Mouse (Mus musculus): ENCODE results near the gene Hmga2. TPM values are rescaled to one million over a fixed set of nuclear protein-coding genes. Genes with fewer than 3 reads are reported as not detected.

Hmga2 gene
- polyA plus RNA-seq, 1 experiment = not detected

DNA sequence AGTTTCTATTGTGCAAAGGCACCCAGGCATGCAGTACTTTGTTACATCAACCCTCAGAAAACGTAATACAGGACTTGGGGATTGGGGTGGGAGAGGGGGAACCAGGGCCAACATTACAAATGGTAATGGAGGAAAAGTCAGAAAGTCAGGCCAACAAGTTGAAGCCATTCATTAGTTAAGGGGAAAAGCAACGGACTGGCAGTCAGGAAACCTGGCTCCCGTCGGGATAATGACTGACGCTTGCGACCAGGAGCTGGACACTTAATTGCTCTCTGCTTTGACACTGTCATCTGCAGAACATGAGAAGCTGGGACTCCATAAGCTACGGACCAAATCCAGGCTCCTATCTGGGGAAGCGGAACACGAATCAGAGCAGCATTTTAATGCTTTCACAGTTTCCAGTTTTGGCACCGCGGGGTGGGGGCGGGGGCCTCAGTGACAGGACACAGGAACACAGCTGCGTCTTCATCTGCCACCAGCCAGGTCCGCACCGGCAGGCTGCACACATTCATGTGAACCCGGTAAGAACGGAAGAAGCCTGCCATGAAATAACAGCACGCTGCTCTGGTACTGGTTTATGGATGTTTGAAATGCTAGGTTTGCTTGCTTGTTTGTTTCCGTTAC, 26.5 kb downstream of the Hmga2 start:
- no peak overlapping the region for H3K4me3 ChIP-seq (ENCODE audit: insufficient read depth, low read depth, low read length)
- TF ChIP-seq POLR2A (IDR thresholded peaks at IDR 0.05; ENCODE audit: insufficient read depth, low read depth, low read length) (no peak), CTCF (IDR thresholded peaks at IDR 0.05; ENCODE audit: insufficient read depth, low read depth, low read length) (no peak)
- peaks cover 2% of the 10 kb centered on the region; the same call in 1 of the 2 replicates for H3K4me1 ChIP-seq (ENCODE audit: control insufficient read depth, insufficient read depth, low read length)
- H3K27ac ChIP-seq (ENCODE audit: insufficient read depth, low read depth, low read length) = no peak overlapping the region
- WGBS = 34% methylated on average over 19 of the region's 19 CpGs

DNA sequence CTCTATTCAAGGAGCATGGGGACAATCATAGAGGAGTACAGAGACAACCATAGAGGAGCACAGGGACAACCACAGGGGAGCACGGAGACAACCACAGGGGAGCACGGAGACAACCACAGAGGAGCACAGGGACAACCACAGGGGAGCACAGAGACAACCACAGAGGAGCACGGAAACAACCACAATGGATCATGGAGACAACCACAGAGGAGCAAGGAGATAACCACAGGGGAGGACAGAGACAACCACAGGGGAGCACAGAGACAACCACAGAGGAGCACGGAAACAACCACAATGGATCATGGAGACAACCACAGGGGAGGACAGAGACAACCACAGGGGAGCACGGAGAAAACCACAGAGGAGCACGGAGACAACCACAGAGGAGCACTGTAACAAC, 29.5 kb downstream of the Hmga2 start:
- peaks cover 2% of the 10 kb centered on the region; the same call in 1 of the 2 replicates for H3K4me1 ChIP-seq (ENCODE audit: control insufficient read depth, insufficient read depth, low read length)
- no peak overlapping the region for H3K27ac ChIP-seq (ENCODE audit: insufficient read depth, low read depth, low read length)
- TF ChIP-seq CTCF (IDR thresholded peaks at IDR 0.05; ENCODE audit: insufficient read depth, low read depth, low read length) = no peak
- no peak overlapping the region for H3K4me3 ChIP-seq (ENCODE audit: insufficient read depth, low read depth, low read length)
- 94% methylated on average over 6 of the region's 6 CpGs for WGBS

DNA sequence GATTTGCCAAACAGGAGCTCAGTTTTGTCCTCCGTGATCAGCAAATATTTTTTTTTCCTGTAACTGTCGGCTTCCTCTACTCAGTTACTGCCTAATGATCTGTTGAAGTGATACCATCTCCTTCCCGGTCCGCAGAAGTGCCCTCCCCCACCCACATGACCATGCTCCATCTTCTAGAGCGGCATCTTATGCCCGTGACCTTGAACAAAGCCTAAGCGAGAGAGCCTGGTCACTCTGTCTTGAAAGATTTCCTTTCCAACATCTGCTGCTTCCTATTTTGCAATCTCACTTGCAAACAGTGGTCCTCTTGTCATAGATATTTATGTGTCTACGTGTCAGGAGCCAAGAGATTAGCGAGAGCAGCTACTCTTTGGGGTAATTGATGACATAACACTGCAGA, 30.1 kb downstream of the Hmga2 start:
- WGBS = 91% methylated on average over 9 of the region's 9 CpGs
- TF ChIP-seq POLR2A (IDR thresholded peaks at IDR 0.05; ENCODE audit: insufficient read depth, low read depth, low read length) (no peak), CTCF (IDR thresholded peaks at IDR 0.05; ENCODE audit: insufficient read depth, low read depth, low read length) (no peak)
- H3K4me1 ChIP-seq (ENCODE audit: control insufficient read depth, insufficient read depth, low read length) = peaks cover 2% of the 10 kb centered on the region; the same call in 1 of the 2 replicates
- H3K4me3 ChIP-seq (ENCODE audit: insufficient read depth, low read depth, low read length) = no peak overlapping the region
- H3K27ac ChIP-seq (ENCODE audit: insufficient read depth, low read depth, low read length) = no peak overlapping the region

DNA sequence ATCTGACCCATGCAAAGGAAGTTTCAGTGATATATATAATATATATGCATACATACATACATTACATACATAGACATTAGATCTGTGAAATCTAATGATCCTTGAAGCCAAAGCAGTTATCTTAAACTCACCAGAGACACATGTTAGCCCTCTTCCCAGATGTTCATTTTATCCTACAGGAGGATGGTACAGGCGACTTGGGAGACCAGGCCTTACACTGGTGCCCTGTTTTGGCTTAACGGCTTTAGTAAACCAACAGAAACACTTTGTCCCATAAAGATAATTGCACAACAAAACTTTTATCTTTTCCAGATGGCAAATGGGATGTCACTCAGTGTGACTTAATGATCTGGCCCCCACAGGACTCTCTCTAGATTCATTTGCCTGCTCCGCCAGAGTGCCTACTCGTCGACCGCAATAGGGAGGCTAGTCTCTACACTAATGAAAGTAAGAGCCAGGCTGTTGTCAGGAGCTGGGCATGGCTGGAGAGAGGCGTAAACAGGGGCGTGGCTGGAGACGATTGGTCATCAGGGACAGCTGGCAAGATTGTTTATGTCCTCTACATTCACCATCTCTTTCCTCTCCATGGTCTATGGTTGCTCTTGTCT, 31.7 kb downstream of the Hmga2 start:
- Histone ChIP-seq H3K4me1 (ENCODE audit: control insufficient read depth, insufficient read depth, low read length) (no peaks in the 10 kb centered on the region), H3K27ac (ENCODE audit: insufficient read depth, low read depth, low read length) (no peak overlapping the region), H3K4me3 (ENCODE audit: insufficient read depth, low read depth, low read length) (no peak overlapping the region)
- 92% methylated on average over 9 of the region's 9 CpGs for WGBS
- no peak for TF ChIP-seq CTCF (IDR thresholded peaks at IDR 0.05; ENCODE audit: insufficient read depth, low read depth, low read length)
- no peak for TF ChIP-seq POLR2A (IDR thresholded peaks at IDR 0.05; ENCODE audit: insufficient read depth, low read depth, low read length)

DNA sequence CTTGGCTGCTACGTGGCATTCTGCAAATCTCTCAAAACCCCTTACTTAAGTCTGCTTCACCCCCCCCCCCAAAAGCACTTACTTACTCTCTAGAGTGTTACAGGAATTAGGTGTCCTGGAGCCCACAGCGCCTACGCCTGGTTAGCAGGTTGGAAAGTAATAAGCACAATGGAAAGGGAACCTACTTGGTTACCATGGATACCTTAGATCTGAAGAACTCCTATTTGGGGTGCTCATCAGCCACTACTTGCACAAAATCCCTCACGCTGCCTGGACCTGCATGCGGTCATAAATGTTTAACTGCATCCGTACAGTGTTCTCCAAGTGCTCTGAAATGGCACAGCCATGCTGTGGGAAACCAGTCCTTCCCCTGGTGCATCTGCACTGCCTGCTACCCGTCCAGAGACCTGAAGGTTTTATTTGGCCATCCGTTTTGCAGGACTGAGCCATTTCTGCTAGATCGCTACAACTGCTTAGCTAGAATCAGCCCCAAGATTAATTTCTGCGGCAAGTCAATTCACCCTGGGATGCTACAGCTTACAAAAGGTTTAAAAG, 32.4 kb downstream of the Hmga2 start:
- 76% methylated on average over 10 of the region's 10 CpGs for WGBS
- Histone ChIP-seq H3K4me3 (ENCODE audit: insufficient read depth, low read depth, low read length) (no peak overlapping the region), H3K27ac (ENCODE audit: insufficient read depth, low read depth, low read length) (no peak overlapping the region), H3K4me1 (ENCODE audit: control insufficient read depth, insufficient read depth, low read length) (no peaks in the 10 kb centered on the region)
- no peak for TF ChIP-seq POLR2A (IDR thresholded peaks at IDR 0.05; ENCODE audit: insufficient read depth, low read depth, low read length)
- no peak for TF ChIP-seq CTCF (IDR thresholded peaks at IDR 0.05; ENCODE audit: insufficient read depth, low read depth, low read length)

DNA sequence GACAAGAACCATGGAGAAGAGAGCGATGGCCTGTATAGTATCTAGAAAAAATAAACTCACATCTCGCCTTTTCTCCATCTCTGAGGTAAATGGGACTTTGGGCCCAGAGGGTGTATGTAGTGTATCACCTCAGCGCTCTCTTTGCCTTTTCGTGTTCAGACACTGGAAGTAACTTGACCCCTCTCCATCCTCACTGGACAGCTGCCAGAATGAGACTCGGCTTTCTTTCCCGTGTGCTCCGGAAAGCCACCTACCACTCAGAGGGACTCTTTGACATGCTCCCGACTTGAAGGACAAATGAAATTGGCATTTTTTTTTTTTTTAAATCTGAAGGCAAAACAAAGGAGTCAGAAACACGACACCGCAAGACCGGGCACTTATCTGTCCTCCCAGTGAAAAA, 35.0 kb downstream of the Hmga2 start:
- no peaks in the 10 kb centered on the region for H3K4me1 ChIP-seq (ENCODE audit: control insufficient read depth, insufficient read depth, low read length)
- H3K4me3 ChIP-seq (ENCODE audit: insufficient read depth, low read depth, low read length) = no peak overlapping the region
- WGBS = 57% methylated on average over 11 of the region's 11 CpGs
- TF ChIP-seq POLR2A (IDR thresholded peaks at IDR 0.05; ENCODE audit: insufficient read depth, low read depth, low read length) (no peak), CTCF (IDR thresholded peaks at IDR 0.05; ENCODE audit: insufficient read depth, low read depth, low read length) (no peak)
- no peak overlapping the region for H3K27ac ChIP-seq (ENCODE audit: insufficient read depth, low read depth, low read length)

DNA sequence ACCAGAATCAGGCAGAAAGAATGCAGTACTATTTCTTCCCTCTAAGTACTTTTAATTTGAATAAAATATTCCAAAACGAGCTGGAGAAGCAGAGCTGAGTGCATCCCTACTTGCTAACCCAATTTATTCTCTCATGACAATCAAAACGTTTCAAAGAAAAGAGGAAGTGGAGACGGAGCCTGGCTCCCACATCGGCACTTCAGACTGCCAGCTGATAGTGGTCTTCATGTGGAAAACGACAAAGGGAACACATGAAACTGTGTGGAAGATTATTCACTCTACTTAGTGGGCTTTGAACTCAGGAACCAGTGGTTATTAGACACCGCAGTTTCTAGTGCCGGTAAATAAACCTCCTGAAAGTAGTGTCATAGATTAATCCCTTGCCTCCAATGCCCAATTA, 41.8 kb downstream of the Hmga2 start:
- Histone ChIP-seq H3K4me1 (ENCODE audit: control insufficient read depth, insufficient read depth, low read length) (no peaks in the 10 kb centered on the region), H3K27ac (ENCODE audit: insufficient read depth, low read depth, low read length) (no peak overlapping the region), H3K4me3 (ENCODE audit: insufficient read depth, low read depth, low read length) (no peak overlapping the region)
- TF ChIP-seq POLR2A (IDR thresholded peaks at IDR 0.05; ENCODE audit: insufficient read depth, low read depth, low read length) (no peak), CTCF (IDR thresholded peaks at IDR 0.05; ENCODE audit: insufficient read depth, low read depth, low read length) (no peak)
- 35% methylated on average over 7 of the region's 7 CpGs for WGBS

DNA sequence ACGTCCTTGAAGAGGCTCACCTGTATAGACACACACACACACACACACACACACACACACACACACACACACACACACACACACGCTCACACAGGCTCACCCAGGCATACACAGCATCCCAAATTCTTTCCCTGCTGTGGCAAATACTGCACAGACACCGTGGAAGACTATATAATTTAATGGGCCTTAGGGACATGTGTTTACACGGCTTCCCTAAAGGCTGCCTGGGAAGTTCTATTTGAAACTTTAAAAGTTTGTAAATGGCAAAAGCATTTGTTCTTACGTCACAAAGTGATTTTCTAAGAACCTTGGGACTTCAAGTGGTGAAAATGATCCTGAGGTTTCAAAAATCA, 42.8 kb downstream of the Hmga2 start:
- Histone ChIP-seq H3K4me3 (ENCODE audit: insufficient read depth, low read depth, low read length) (no peak overlapping the region), H3K4me1 (ENCODE audit: control insufficient read depth, insufficient read depth, low read length) (peaks cover 6% of the 10 kb centered on the region), H3K27ac (ENCODE audit: insufficient read depth, low read depth, low read length) (no peak overlapping the region)
- no peak for TF ChIP-seq CTCF (IDR thresholded peaks at IDR 0.05; ENCODE audit: insufficient read depth, low read depth, low read length)
- TF ChIP-seq POLR2A (IDR thresholded peaks at IDR 0.05; ENCODE audit: insufficient read depth, low read depth, low read length) = no peak
- WGBS = 86% methylated on average over 5 of the region's 5 CpGs

DNA sequence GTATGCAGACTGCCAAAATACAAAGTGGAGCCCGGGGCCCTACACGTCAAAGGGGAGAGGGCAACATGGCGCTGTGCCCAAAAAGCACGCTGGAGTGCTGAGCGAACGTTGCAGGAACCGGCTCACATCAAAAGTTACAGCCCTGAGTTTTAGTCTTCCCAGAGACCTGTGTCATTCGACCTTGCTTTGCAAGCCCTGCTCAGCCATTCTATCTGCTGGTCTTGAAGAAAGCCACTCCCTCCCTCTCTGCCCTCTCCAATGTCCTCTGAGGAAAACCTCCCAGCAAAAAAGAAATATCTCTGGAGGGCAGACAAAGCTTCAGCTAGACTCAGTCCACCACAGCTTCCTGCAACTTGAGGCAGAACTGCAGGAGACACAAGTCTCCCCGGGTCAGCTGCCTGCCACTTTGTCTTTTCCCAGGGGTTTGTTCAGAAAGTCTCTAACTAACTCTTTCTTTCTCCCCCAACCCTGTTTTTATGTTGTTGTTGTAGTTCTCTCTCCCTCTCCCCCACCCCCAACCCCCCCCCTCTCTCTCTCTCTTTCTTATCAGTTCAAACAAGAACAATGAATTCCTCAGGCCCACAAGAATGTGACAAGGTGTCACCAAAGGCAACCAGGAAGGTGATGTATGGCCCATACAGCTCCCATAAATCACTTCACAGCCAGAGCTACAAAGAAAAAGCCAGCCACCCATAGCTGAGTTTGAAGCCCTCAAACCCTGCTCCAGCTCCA, 43.4 kb downstream of the Hmga2 start:
- peaks cover 9% of the 10 kb centered on the region for H3K4me1 ChIP-seq (ENCODE audit: control insufficient read depth, insufficient read depth, low read length)
- H3K4me3 ChIP-seq (ENCODE audit: insufficient read depth, low read depth, low read length) = no peak overlapping the region
- 34% methylated on average over 9 of the region's 9 CpGs for WGBS
- H3K27ac ChIP-seq (ENCODE audit: insufficient read depth, low read depth, low read length) = no peak overlapping the region
- no peak for TF ChIP-seq CTCF (IDR thresholded peaks at IDR 0.05; ENCODE audit: insufficient read depth, low read depth, low read length)
- no peak for TF ChIP-seq POLR2A (IDR thresholded peaks at IDR 0.05; ENCODE audit: insufficient read depth, low read depth, low read length)

Data from olfactory bulb, adult 2 months (tissue).